Mouse (Mus musculus): ENCODE data around the gene Gm45902.

GRCm38 (mm10) chr2:3489816-3490215 lies 22.8 kb downstream of the Gm45902 start:
- no peak for TF ChIP-seq CTCF (conservative IDR thresholded peaks at IDR 0.05; ENCODE audit: low read length)
- TF ChIP-seq POU5F1 (IDR thresholded peaks at IDR 0.05; ENCODE audit: borderline replicate concordance, low read length) = no peak
